Mouse (Mus musculus): ENCODE measurements around the gene Rpgrip1.

Gene Rpgrip1

GRCm38 (mm10) chr14:52196230-52197155 lies 86.0 kb downstream of the Rpgrip1 start:
- in situ Hi-C loops (cut with MboI; ENCODE audit: low sequenced_read_pairs) = no loop called here

GRCm38 (mm10) chr14:52197156-52197878 lies 86.8 kb downstream of the Rpgrip1 start, which contains the start of gene Supt16:
TSS of gene Supt16 (minus strand) at chr14:52197416.
- in situ Hi-C loops (cut with MboI; ENCODE audit: low sequenced_read_pairs) = no loop called here

DNA sequence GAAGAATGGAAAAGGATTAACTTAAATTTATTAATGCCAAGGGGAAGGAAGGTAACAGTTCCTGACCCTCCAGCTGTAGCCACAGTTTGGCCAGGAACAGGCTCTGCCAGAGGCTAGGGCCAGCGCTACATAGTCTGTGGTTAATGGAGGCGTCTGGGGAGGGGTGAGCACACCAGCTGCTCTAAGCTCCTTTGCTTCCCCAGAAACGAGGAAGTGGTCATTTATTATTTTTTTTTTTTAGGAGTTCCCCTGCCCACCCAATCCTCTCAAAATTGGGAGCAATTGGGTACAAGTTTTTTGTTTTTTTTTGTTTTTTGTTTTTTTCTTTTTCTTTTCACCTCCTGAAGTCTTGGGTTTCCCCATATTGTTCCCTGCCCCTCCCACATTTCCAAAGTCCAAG lies 87.6 kb downstream of the Rpgrip1 start:
- in situ Hi-C loops (cut with MboI; ENCODE audit: low sequenced_read_pairs) = no loop called here

DNA sequence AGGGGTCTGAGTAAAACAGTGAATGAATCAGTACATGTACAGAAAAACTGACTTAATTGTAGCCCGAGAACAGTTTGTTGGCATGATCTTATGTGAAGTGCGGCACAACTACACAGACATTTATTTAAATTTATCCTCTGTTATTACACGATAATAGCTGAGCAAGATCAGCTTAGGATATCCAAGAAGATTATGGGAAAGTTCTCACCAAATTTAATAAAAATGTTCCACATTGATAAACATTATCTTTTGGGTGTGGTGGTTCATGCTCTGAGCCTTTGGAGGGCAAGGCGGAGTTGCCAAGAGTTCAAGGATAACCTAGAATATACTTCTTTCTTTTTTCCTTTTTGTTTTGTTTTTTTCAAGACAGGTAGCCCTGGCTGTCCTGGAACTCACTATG lies 88.9 kb downstream of the Rpgrip1 start:
- in situ Hi-C loops (cut with MboI; ENCODE audit: low sequenced_read_pairs) = no loop called here

Data from CH12F3 (cell line).